Mouse (Mus musculus): ENCODE measurements around the gene Atxn1l.
"Not testable (repeated sequence)": the region's sequence is repeated elsewhere in the genome, so short reads cannot be mapped to it uniquely, and the experiment has no call there.

Gene Atxn1l

GRCm38 (mm10) chr8:109737237-109738048 is at the start of gene Atxn1l:
TSS of gene Atxn1l (minus strand) at chr8:109737739.
- peak; percentile 85 for DNase-seq (ENCODE audit: low read depth, low spot score)

- no peak for DNase-seq (ENCODE audit: low read depth, low spot score)
Observed at GRCm38 (mm10) chr8:109780548-109780947, 43.0 kb upstream of the Atxn1l start.

GRCm38 (mm10) chr8:109779431-109780228 is 42.1 kb upstream of the Atxn1l start:
- no peak for DNase-seq (ENCODE audit: low read depth, low spot score)

GRCm38 (mm10) chr8:109778993-109779421 is 41.5 kb upstream of the Atxn1l start:
- DNase-seq (ENCODE audit: low read depth, low spot score), result no peak

GRCm38 (mm10) chr8:109778280-109778977 is 40.9 kb upstream of the Atxn1l start, which contains the start of gene Ap1g1:
TSS of gene Ap1g1 (plus strand) at chr8:109778554.
- peak; percentile 98 for DNase-seq (ENCODE audit: low read depth, low spot score)

- no peak for DNase-seq (ENCODE audit: low read depth, low spot score)
Observed at GRCm38 (mm10) chr8:109777851-109778250, 40.3 kb upstream of the Atxn1l start.

GRCm38 (mm10) chr8:109773154-109773553 is 35.6 kb upstream of the Atxn1l start:
- DNase-seq (ENCODE audit: low read depth, low spot score), result no peak

- DNase-seq (ENCODE audit: low read depth, low spot score), result no peak
Observed at GRCm38 (mm10) chr8:109766081-109766480, 28.5 kb upstream of the Atxn1l start.

GRCm38 (mm10) chr8:109764031-109764430 is 26.5 kb upstream of the Atxn1l start:
- DNase-seq (ENCODE audit: low read depth, low spot score), result no peak

- no peak for DNase-seq (ENCODE audit: low read depth, low spot score)
Observed at GRCm38 (mm10) chr8:109760221-109760620, 22.7 kb upstream of the Atxn1l start.

GRCm38 (mm10) chr8:109759426-109759825 is 21.9 kb upstream of the Atxn1l start:
- DNase-seq (ENCODE audit: low read depth, low spot score), result no peak

GRCm38 (mm10) chr8:109756849-109757248 is 19.3 kb upstream of the Atxn1l start:
- no peak for DNase-seq (ENCODE audit: low read depth, low spot score)

- not testable (repeated sequence) for DNase-seq (ENCODE audit: low read depth, low spot score)
Observed at GRCm38 (mm10) chr8:109755554-109755953, 18.0 kb upstream of the Atxn1l start.

GRCm38 (mm10) chr8:109754696-109755095 is 17.2 kb upstream of the Atxn1l start:
- DNase-seq (ENCODE audit: low read depth, low spot score), result no peak

- DNase-seq (ENCODE audit: low read depth, low spot score), result no peak
Observed at GRCm38 (mm10) chr8:109751731-109752485, 14.4 kb upstream of the Atxn1l start.

- DNase-seq (ENCODE audit: low read depth, low spot score), result no peak
Observed at GRCm38 (mm10) chr8:109750699-109751098, 13.2 kb upstream of the Atxn1l start.

GRCm38 (mm10) chr8:109750274-109750673 is 12.7 kb upstream of the Atxn1l start:
- no peak for DNase-seq (ENCODE audit: low read depth, low spot score)

- no peak for DNase-seq (ENCODE audit: low read depth, low spot score)
Observed at GRCm38 (mm10) chr8:109747468-109748199, 10.1 kb upstream of the Atxn1l start.

- no peak for DNase-seq (ENCODE audit: low read depth, low spot score)
Observed at GRCm38 (mm10) chr8:109738049-109738380, 476 bp upstream of the Atxn1l start.

GRCm38 (mm10) chr8:109736819-109737218 is 720 bp downstream of the Atxn1l start:
- DNase-seq (ENCODE audit: low read depth, low spot score), result no peak

GRCm38 (mm10) chr8:109734018-109734417 is 3.5 kb downstream of the Atxn1l start:
- DNase-seq (ENCODE audit: low read depth, low spot score), result no peak
